Mouse (Mus musculus) kidney, embryonic 16.5 days (tissue): Measurements from ENCODE around the gene Hist1h3e. TPM values are rescaled to one million over a fixed set of nuclear protein-coding genes. Genes with fewer than 3 reads are reported as not detected.
"Not testable (repeated sequence)": the region's sequence is repeated elsewhere in the genome, so short reads cannot be mapped to it uniquely, and the experiment has no call there.

Source experiments
- ATAC-seq: fragments of 200-750 bp; cut with Nextera tagmentation; 2 replicates; pipeline ENCODE4 v1.8.0; 2017; ENCODE audit warnings: moderate TSS enrichment; ENCODE audit not compliant: low FRiP score, low TSS enrichment
- H3K27ac ChIP-seq: fragments of 300-500 bp; sonication (generic); 2 replicates; pipeline ENCODE4 v1.5.1; 2014; ENCODE audit warnings: low read length
- H3K27me3 ChIP-seq: fragments of 300-500 bp; sonication (generic); 2 replicates; pipeline ENCODE4 v1.6.1; 2014; ENCODE audit warnings: low read length, control low read depth, mixed read lengths; ENCODE audit not compliant: insufficient read depth
- H3K36me3 ChIP-seq: fragments of 300-500 bp; sonication (generic); 2 replicates; pipeline ENCODE4 v1.6.1; 2014; ENCODE audit warnings: low read length, control low read depth, mixed read lengths; ENCODE audit not compliant: insufficient read depth
- H3K4me1 ChIP-seq: fragments of 300-500 bp; sonication (generic); 2 replicates; pipeline ENCODE4 v1.6.1; 2014; ENCODE audit warnings: low read length, control low read depth, mixed read lengths; ENCODE audit not compliant: insufficient read depth
- H3K4me2 ChIP-seq: fragments of 300-500 bp; sonication (generic); replicated peaks from 2 replicates; pipeline ENCODE4 v1.6.1; 2014; ENCODE audit warnings: low read depth, low read length
- H3K4me3 ChIP-seq: fragments of 300-500 bp; sonication (generic); 2 replicates; pipeline ENCODE4 v1.5.1; 2014; ENCODE audit warnings: mild to moderate bottlenecking, low read length
- H3K9ac ChIP-seq: fragments of 300-500 bp; sonication (generic); replicated peaks from 2 replicates; pipeline ENCODE4 v1.6.1; 2014; ENCODE audit warnings: low read length
- H3K9me3 ChIP-seq: fragments of 300-500 bp; sonication (generic); 2 replicates; pipeline ENCODE4 v1.6.1; 2016; ENCODE audit warnings: low read length, control low read depth
- WGBS: fragments of 180-500 bp; shearing (Covaris S2); extraction: QIAGEN DNeasy Blood & Tissue Kit; methylation state at CpG from one replicate; pipeline ENCODE4 v1.1.7; 2014; 5-methylcytosine and 5-hydroxymethylcytosine counted together
- polyA plus RNA-seq: library from polyadenylated mRNA; unstranded; fragments of >200 nt; fragmentation: Nextera tagmentation; extraction: Ambion mirVana; gene quantifications from 2 replicates; pipeline ENCODE4 v1.2.1, GENCODE M21; 2015

Hist1h3e gene
- polyA plus RNA-seq, 1 experiment from 2014 or later, result 4.7 TPM

GRCm38 (mm10) chr13:23595622-23596372, 33.6 kb upstream of the Hist1h3e start:
- no peak overlapping the region for H3K4me3 ChIP-seq
- H3K36me3 ChIP-seq, result no peaks in the 10 kb centered on the region
- H3K27ac ChIP-seq, result no peak overlapping the region
- no peaks in the 10 kb centered on the region for H3K9me3 ChIP-seq
- H3K9ac ChIP-seq, result no peak overlapping the region
- H3K27me3 ChIP-seq, result no peaks in the 10 kb centered on the region
- no peak overlapping the region for H3K4me2 ChIP-seq
- peaks cover 14% of the 10 kb centered on the region for H3K4me1 ChIP-seq
- 78% methylated on average over 7 of the region's 7 CpGs for WGBS
- ATAC-seq, result no peak

GRCm38 (mm10) chr13:23595185-23595584, 33.0 kb upstream of the Hist1h3e start:
- Histone ChIP-seq H3K9me3 (no peaks in the 10 kb centered on the region), H3K36me3 (no peaks in the 10 kb centered on the region), H3K4me3 (no peak overlapping the region), H3K4me2 (no peak overlapping the region), H3K27ac (no peak overlapping the region), H3K27me3 (no peaks in the 10 kb centered on the region), H3K4me1 (peaks cover 14% of the 10 kb centered on the region), H3K9ac (no peak overlapping the region)
- no peak for ATAC-seq
- 91% methylated on average over 2 of the region's 2 CpGs for WGBS

- H3K27me3 ChIP-seq, result no peaks in the 10 kb centered on the region
- peak; percentile 61; the same call in 1 of the 2 replicates for ATAC-seq
- no peak overlapping the region; the same call in 1 of the 2 replicates for H3K9ac ChIP-seq
- H3K4me1 ChIP-seq, result peaks cover 14% of the 10 kb centered on the region
- H3K4me2 ChIP-seq, result 0 out of 2 replicates have a peak overlapping the region, but pooled peaks have one; percentile 12
- H3K27ac ChIP-seq, result peak overlapping the region; percentile 86
- no peak overlapping the region for H3K4me3 ChIP-seq
- 55% methylated on average over 5 of the region's 5 CpGs for WGBS
- H3K9me3 ChIP-seq, result no peaks in the 10 kb centered on the region
- no peaks in the 10 kb centered on the region for H3K36me3 ChIP-seq
Measured at GRCm38 (mm10) chr13:23593051-23593770, 31.0 kb upstream of the Hist1h3e start.

- Histone ChIP-seq H3K4me1 (peaks cover 14% of the 10 kb centered on the region), H3K36me3 (no peaks in the 10 kb centered on the region), H3K27me3 (no peaks in the 10 kb centered on the region), H3K9me3 (no peaks in the 10 kb centered on the region), H3K27ac (peak overlapping the region; percentile 86), H3K4me2 (no peak overlapping the region), H3K9ac (no peak overlapping the region), H3K4me3 (no peak overlapping the region)
- WGBS, result 61% methylated on average over 7 of the region's 7 CpGs
- ATAC-seq, result no peak
Measured at GRCm38 (mm10) chr13:23592614-23593013, 30.4 kb upstream of the Hist1h3e start.

GRCm38 (mm10) chr13:23591886-23592285, 29.7 kb upstream of the Hist1h3e start:
- H3K9me3 ChIP-seq, H3K36me3 ChIP-seq, H3K27ac ChIP-seq, H3K4me3 ChIP-seq, ATAC-seq, H3K9ac ChIP-seq, H3K27me3 ChIP-seq, H3K4me2 ChIP-seq: not testable (repeated sequence)
- peaks cover 17% of the 10 kb centered on the region for H3K4me1 ChIP-seq
- 73% methylated on average over 7 of the region's 7 CpGs for WGBS

- Histone ChIP-seq H3K9ac (no peak overlapping the region), H3K4me2 (no peak overlapping the region), H3K36me3 (no peaks in the 10 kb centered on the region), H3K4me1 (peaks cover 22% of the 10 kb centered on the region), H3K4me3 (no peak overlapping the region), H3K27me3 (no peaks in the 10 kb centered on the region), H3K27ac (no peak overlapping the region), H3K9me3 (no peaks in the 10 kb centered on the region)
- ATAC-seq, result no peak
- 95% methylated on average over 7 of the region's 7 CpGs for WGBS
Measured at GRCm38 (mm10) chr13:23591206-23591605, 29.0 kb upstream of the Hist1h3e start.

- Histone ChIP-seq H3K27me3 (no peaks in the 10 kb centered on the region), H3K9ac (peak overlapping the region; percentile 71), H3K4me1 (peaks cover 33% of the 10 kb centered on the region), H3K4me2 (peak overlapping the region; percentile 83), H3K4me3 (peak overlapping the region; percentile 41), H3K27ac (peak overlapping the region; percentile 99), H3K36me3 (no peaks in the 10 kb centered on the region), H3K9me3 (no peaks in the 10 kb centered on the region)
- WGBS, result 2% methylated on average over 1 of the region's 1 CpGs
- ATAC-seq, result no peak
Measured at GRCm38 (mm10) chr13:23586940-23587225, 24.7 kb upstream of the Hist1h3e start.

GRCm38 (mm10) chr13:23586099-23586939, 24.1 kb upstream of the Hist1h3e start:
- Histone ChIP-seq H3K4me3 (peak overlapping the region; percentile 41), H3K9me3 (no peaks in the 10 kb centered on the region), H3K36me3 (no peaks in the 10 kb centered on the region), H3K27me3 (no peaks in the 10 kb centered on the region), H3K4me2 (peak overlapping the region; percentile 83), H3K4me1 (peaks cover 35% of the 10 kb centered on the region), H3K9ac (peak overlapping the region; percentile 71), H3K27ac (peak overlapping the region; percentile 99)
- ATAC-seq, result no peak
- WGBS, result 1% methylated on average over 21 of the region's 22 CpGs

GRCm38 (mm10) chr13:23585442-23586098, 23.4 kb upstream of the Hist1h3e start:
- not testable (repeated sequence) for H3K9me3 ChIP-seq, H3K36me3 ChIP-seq, H3K27me3 ChIP-seq
- peaks cover 35% of the 10 kb centered on the region for H3K4me1 ChIP-seq
- 1% methylated on average over 22 of the region's 36 CpGs for WGBS
- ATAC-seq, result peak; percentile 90
- peak overlapping the region; percentile 95 for H3K27ac ChIP-seq
- peak overlapping the region; percentile 46 for H3K4me3 ChIP-seq
- peak overlapping the region; percentile 88 for H3K9ac ChIP-seq
- peak overlapping the region; percentile 83 for H3K4me2 ChIP-seq
